8 mouse cellular contexts compared by ENCODE assay signal in the genomic region with DNA sequence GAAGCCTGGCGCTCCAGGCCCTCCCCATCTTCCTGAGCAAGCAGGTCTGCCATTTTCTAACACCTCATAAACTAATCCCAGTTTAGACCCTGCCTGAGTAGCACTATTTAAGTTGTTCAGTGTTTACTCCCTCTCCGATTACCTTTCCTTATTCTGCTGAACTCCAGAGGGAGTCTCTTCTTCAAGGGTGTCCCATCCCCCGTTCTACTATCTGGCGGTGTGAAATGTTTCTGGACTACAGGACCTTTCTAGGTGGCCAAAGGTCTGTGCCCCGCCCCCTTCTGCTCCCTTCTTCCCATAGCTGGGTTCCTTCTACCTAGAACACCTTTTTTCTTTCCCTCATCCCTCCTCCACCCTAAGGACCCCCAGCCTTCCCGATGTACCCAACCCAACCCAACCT. TPM values are rescaled to one million over a fixed set of nuclear protein-coding genes. Genes with fewer than 3 reads are reported as not detected.
DNase-seq lines count a peak whose midpoint lies in the region; ATAC-seq lines count a peak whose summit lies in the region.

No protein-coding gene starts in this region.

- ATAC-seq in cerebellum, adult (ENCODE audit: insufficient number of reproducible peaks, low FRiP score, low TSS enrichment): no peak
- ATAC-seq in hindbrain, embryonic 15.5 days (ENCODE audit: low FRiP score, low read depth): no peak
- no peak for ATAC-seq in liver, embryonic 13.5 days (ENCODE audit: low read depth)

- H3K27me3 ChIP-seq in hindbrain, embryonic 15.5 days: peaks cover 11% of the 10 kb centered on the region; the same call in 1 of the 2 replicates
- peaks cover 70% of the 10 kb centered on the region for H3K27me3 ChIP-seq in liver, embryonic 13.5 days

- WGBS in hindbrain, embryonic 15.5 days: 11% methylated on average over 6 of the region's 6 CpGs
- 15% methylated on average over 6 of the region's 6 CpGs for WGBS in liver, embryonic 13.5 days (ENCODE audit: insufficient replicate concordance)

- peak overlapping the region; percentile 87 for H3K4me2 ChIP-seq in hindbrain, embryonic 15.5 days
- H3K4me2 ChIP-seq in liver, embryonic 13.5 days: peak overlapping the region; percentile 82

- intact Hi-C loops in left cerebral cortex, postnatal 36 days (cut with DNase I): no loop called here

- H3K9me3 ChIP-seq in hindbrain, embryonic 15.5 days: no peaks in the 10 kb centered on the region
- H3K9me3 ChIP-seq in liver, embryonic 13.5 days (replicated peaks): 0 out of 2 replicates have a peak, but pooled peaks cover 1% of the 10 kb centered on the region

- peak; percentile 43 for DNase-seq in cerebellum, adult 11 months
- DNase-seq in liver, embryonic 13.5 days: no peak
- DNase-seq in left cerebral cortex, postnatal 36 days (ENCODE audit: low spot score in 2 of 2): no peak
- no peak for DNase-seq in right cerebral cortex, postnatal 10 days (ENCODE audit: low spot score in 2 of 2)
- no peak for DNase-seq in frontal cortex, postnatal 10 days (ENCODE audit: low spot score in 2 of 2)

- H3K9ac ChIP-seq in hindbrain, embryonic 15.5 days: peak overlapping the region; percentile 82
- H3K9ac ChIP-seq in liver, embryonic 13.5 days: no peak overlapping the region

- H3K36me3 ChIP-seq in hindbrain, embryonic 15.5 days: no peaks in the 10 kb centered on the region
- no peaks in the 10 kb centered on the region for H3K36me3 ChIP-seq in liver, embryonic 13.5 days

- no peaks in the 10 kb centered on the region; the same call in 1 of the 2 replicates for H3K4me1 ChIP-seq in brown adipose tissue, adult 24 weeks (ENCODE audit: control insufficient read depth, insufficient read depth, insufficient read length, low read length)
- H3K4me1 ChIP-seq in hindbrain, embryonic 15.5 days (replicated peaks): peaks cover 25% of the 10 kb centered on the region
- peaks cover 29% of the 10 kb centered on the region for H3K4me1 ChIP-seq in liver, embryonic 13.5 days (replicated peaks)

- H3K4me3 ChIP-seq in brown adipose tissue, adult 24 weeks (ENCODE audit: insufficient read depth, low read depth, low read length): peak overlapping the region; percentile 55; the same call in 1 of the 2 replicates
- peak overlapping the region; percentile 78 for H3K4me3 ChIP-seq in hindbrain, embryonic 15.5 days
- peak overlapping the region; percentile 62; the same call in 1 of the 2 replicates for H3K4me3 ChIP-seq in liver, embryonic 13.5 days (replicated peaks)

- no peak overlapping the region for H3K27ac ChIP-seq in brown adipose tissue, adult 24 weeks (replicated peaks; ENCODE audit: low read depth, low read length)
- peak overlapping the region; percentile 92 for H3K27ac ChIP-seq in hindbrain, embryonic 15.5 days (replicated peaks)
- H3K27ac ChIP-seq in liver, embryonic 13.5 days: no peak overlapping the region

RNA-seq across cellular contexts. Expression of gene Phf21a, which starts 32.6 kb away (rescaled TPM):
- 11.0 and 25.3 TPM in 2 replicates for polyA plus RNA-seq in brown adipose tissue, adult 24 weeks (2012; ENCODE audit: insufficient read depth, insufficient read length, missing spikeins)
- 34.1 and 37.2 TPM in 2 replicates for polyA plus RNA-seq in hindbrain, embryonic 15.5 days (2015; fragmentation: Nextera tagmentation; extraction: Ambion mirVana)
- 2.4 and 3.8 TPM in 2 replicates for polyA plus RNA-seq in liver, embryonic 13.5 days (2015; fragmentation: Nextera tagmentation; extraction: Ambion mirVana)
- 100 to 1,000 TPM in 1 of 2 experiments, 10 to 100 TPM in 1; 97.1 to 126 TPM for total RNA-seq in left cerebral cortex, postnatal 36 days (2021)

RNA-seq across cellular contexts. Expression of gene Creb3l1, which starts 36.0 kb away (rescaled TPM):
- 4.5 and 5.6 TPM in 2 replicates for polyA plus RNA-seq in brown adipose tissue, adult 24 weeks (2012; ENCODE audit: insufficient read depth, insufficient read length, missing spikeins)
- polyA plus RNA-seq in hindbrain, embryonic 15.5 days (2015; fragmentation: Nextera tagmentation; extraction: Ambion mirVana): 2.2 and 2.9 TPM in 2 replicates
- polyA plus RNA-seq in liver, embryonic 13.5 days (2015; fragmentation: Nextera tagmentation; extraction: Ambion mirVana): 1.1 and 1.4 TPM in 2 replicates
- 1 to 10 TPM; 2.6 to 2.8 TPM for total RNA-seq in left cerebral cortex, postnatal 36 days (2021)
